Mouse (Mus musculus) olfactory bulb, adult 2 months (tissue): ENCODE measurements around the gene Mapkbp1. TPM values are rescaled to one million over a fixed set of nuclear protein-coding genes. Genes with fewer than 3 reads are reported as not detected.
A peak's percentile ranks its signal among the peaks of the same experiment; 100 is the strongest.

Source experiments
- H3K27ac ChIP-seq: fragments of 200-500 bp; 2 replicates; pipeline ENCODE4 v1.5.1; 2012; ENCODE audit warnings: low read depth, low read length; ENCODE audit not compliant: insufficient read depth
- H3K4me1 ChIP-seq: fragments of 200-500 bp; 2 replicates; pipeline ENCODE4 v1.6.1; 2012; ENCODE audit warnings: low read length; ENCODE audit not compliant: control insufficient read depth, insufficient read depth
- H3K4me3 ChIP-seq: fragments of 200-500 bp; 2 replicates; pipeline ENCODE4 v1.5.1; 2012; ENCODE audit warnings: mild to moderate bottlenecking, low read depth, low read length, moderate library complexity; ENCODE audit not compliant: insufficient read depth
- CTCF ChIP-seq: fragments of 200-500 bp; IDR thresholded peaks from 2 replicates; pipeline ENCODE4 v1.5.1; 2012; ENCODE audit warnings: low read depth, mild to moderate bottlenecking, low read length, moderate library complexity; ENCODE audit not compliant: insufficient read depth
- POLR2A ChIP-seq: fragments of 200-500 bp; IDR thresholded peaks from 2 replicates; pipeline ENCODE4 v1.6.1; 2012; ENCODE audit warnings: mild to moderate bottlenecking, low read depth, low read length, moderate library complexity; ENCODE audit not compliant: insufficient read depth
- WGBS: fragments of 180-500 bp; shearing (Covaris S2); methylation state at CpG from one replicate; pipeline ENCODE4 v1.1.7; 2018; 5-methylcytosine and 5-hydroxymethylcytosine counted together
- polyA plus RNA-seq: library from polyadenylated mRNA; stranded (reverse); fragments of >200 nt; gene quantifications from 2 replicates; pipeline ENCODE4 v1.2.4, GENCODE M21; 2012; ENCODE audit warnings: low replicate concordance; ENCODE audit not compliant: missing spikeins, insufficient read depth, insufficient read length

The Mapkbp1 gene
- polyA plus RNA-seq, 1 experiment, result not detected

DNA sequence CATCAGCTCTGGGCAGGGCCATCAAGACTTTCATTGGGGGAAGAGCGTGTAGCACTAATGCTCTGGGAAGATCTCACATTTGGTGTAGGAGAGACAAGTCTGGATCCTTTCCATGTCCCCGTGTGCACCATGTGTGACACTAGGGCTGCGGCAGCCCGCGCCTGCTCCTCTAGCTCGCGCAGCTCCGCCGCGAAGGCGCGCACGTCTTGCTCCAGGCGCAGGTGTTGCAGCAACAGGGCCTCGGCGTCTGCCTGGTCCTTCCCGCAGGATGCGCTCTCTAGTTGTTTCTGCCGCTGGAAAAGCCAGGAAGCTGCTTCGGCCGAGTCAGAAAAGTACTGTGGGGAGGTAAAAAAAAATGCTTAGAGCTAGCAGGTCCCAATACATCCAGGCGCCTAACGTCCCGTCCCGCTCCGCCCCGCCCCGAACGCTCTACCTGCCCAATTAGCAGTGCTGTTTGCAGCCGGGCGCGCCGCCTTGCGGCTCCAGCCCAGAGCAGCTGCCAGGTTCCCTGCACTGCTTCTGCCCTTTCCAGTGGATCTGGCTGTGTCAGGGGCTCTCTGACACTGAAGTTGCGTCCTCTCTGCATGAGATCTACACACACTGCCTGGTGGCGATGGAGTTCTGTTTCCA, 103.7 kb downstream of the Mapkbp1 start:
- Histone ChIP-seq H3K27ac (no peak overlapping the region), H3K4me3 (peak overlapping the region; percentile 25), H3K4me1 (peaks cover 9% of the 10 kb centered on the region)
- WGBS, result 4% methylated on average over 36 of the region's 36 CpGs
- TF ChIP-seq POLR2A (no peak), CTCF (no peak; the same call in 1 of the 2 replicates)

Other genes starting within 250 kb of the Mapkbp1 start
- gene Itpka, start 230.4 kb upstream of the Mapkbp1 start, polyA plus RNA-seq, result not detected in 2 replicates
- not detected in 2 replicates for gene Ltk, start 212.3 kb upstream of the Mapkbp1 start, polyA plus RNA-seq
- not detected in 2 replicates for gene Rpap1, start 185.2 kb upstream of the Mapkbp1 start, polyA plus RNA-seq
- gene Tyro3, start 175.0 kb upstream of the Mapkbp1 start, polyA plus RNA-seq, result not detected in 2 replicates
- gene Mga, start 75.5 kb upstream of the Mapkbp1 start, polyA plus RNA-seq, result 172 TPM in 1 of 2 replicates, not detected in the other
- gene Jmjd7, start 54.8 kb downstream of the Mapkbp1 start, polyA plus RNA-seq, result not detected in 2 replicates
- not detected in 2 replicates for gene Gm28042, start 54.8 kb downstream of the Mapkbp1 start, polyA plus RNA-seq
- gene Pla2g4b, start 60.7 kb downstream of the Mapkbp1 start, polyA plus RNA-seq, result not detected in 2 replicates
- not detected in 2 replicates for gene Ehd4, start 181.9 kb downstream of the Mapkbp1 start, polyA plus RNA-seq